Mouse (Mus musculus) small intestine, adult 2 months (tissue): ENCODE data around the gene Lrrc27. TPM values are rescaled to one million over a fixed set of nuclear protein-coding genes. Genes with fewer than 3 reads are reported as not detected.

Experiments
- H3K27ac ChIP-seq: fragments of 200-500 bp; 2 replicates; pipeline ENCODE4 v1.5.1; 2012; ENCODE audit warnings: low read depth, low read length, control low read depth, inconsistent platforms; ENCODE audit not compliant: insufficient read depth
- H3K27me3 ChIP-seq: fragments of 200-500 bp; 2 replicates; pipeline ENCODE4 v1.6.1; 2012; ENCODE audit warnings: mild to moderate bottlenecking, moderate library complexity, low read length, inconsistent platforms; ENCODE audit not compliant: control insufficient read depth, insufficient read depth
- H3K36me3 ChIP-seq: fragments of 200-500 bp; 2 replicates; pipeline ENCODE4 v1.6.1; 2012; ENCODE audit warnings: mild to moderate bottlenecking, low read length, control low read depth, inconsistent platforms; ENCODE audit not compliant: control insufficient read depth, insufficient read depth
- H3K4me1 ChIP-seq: fragments of 200-500 bp; 2 replicates; pipeline ENCODE4 v1.6.1; 2012; ENCODE audit warnings: low read length, inconsistent platforms, mixed read lengths; ENCODE audit not compliant: control insufficient read depth, insufficient read depth, insufficient read length
- H3K4me3 ChIP-seq: fragments of 200-500 bp; 2 replicates; pipeline ENCODE4 v1.5.1; 2012; ENCODE audit warnings: low read depth, mild to moderate bottlenecking, control low read depth, inconsistent platforms, low read length, moderate library complexity
- CTCF ChIP-seq: fragments of 200-500 bp; IDR thresholded peaks from 2 replicates; pipeline ENCODE4 v1.5.1; 2012; ENCODE audit warnings: low read depth, mild to moderate bottlenecking, control low read depth, inconsistent platforms, low read length, moderate library complexity, mixed read lengths; ENCODE audit not compliant: insufficient replicate concordance, insufficient read length; ENCODE audit errors: extremely low read depth
- POLR2A ChIP-seq: fragments of 200-500 bp; IDR thresholded peaks from 2 replicates; pipeline ENCODE4 v1.6.1; 2012; ENCODE audit warnings: low read depth, mild to moderate bottlenecking, control low read depth, inconsistent platforms, low read length, moderate library complexity
- WGBS: fragments of 180-500 bp; shearing (Covaris S2); methylation state at CpG from one replicate; pipeline ENCODE4 v1.1.7; 2018; 5-methylcytosine and 5-hydroxymethylcytosine counted together
- polyA plus RNA-seq: library from polyadenylated mRNA; depleted of rRNA; stranded (reverse); fragments of >200 nt; gene quantifications from 2 replicates; pipeline ENCODE4 v1.2.3, GENCODE M21; 2012

Lrrc27 gene
- polyA plus RNA-seq, 1 experiment, result 1.3 TPM

- Histone ChIP-seq H3K36me3 (no peaks in the 10 kb centered on the region), H3K4me3 (no peak overlapping the region), H3K27ac (no peak overlapping the region), H3K27me3 (no peaks in the 10 kb centered on the region), H3K4me1 (peaks cover 6% of the 10 kb centered on the region; the same call in 1 of the 2 replicates)
- TF ChIP-seq CTCF, result no peak
- TF ChIP-seq POLR2A, result no peak
- 61% methylated on average over 3 of the region's 3 CpGs for WGBS
These were observed 1.4 kb downstream of the Lrrc27 start for GRCm38 (mm10) chr7:139214160-139214559.

- peaks cover 6% of the 10 kb centered on the region; the same call in 1 of the 2 replicates for H3K4me1 ChIP-seq
- H3K27me3 ChIP-seq, result no peaks in the 10 kb centered on the region
- TF ChIP-seq POLR2A (no peak), CTCF (no peak)
- H3K27ac ChIP-seq, result no peak overlapping the region
- H3K36me3 ChIP-seq, result no peaks in the 10 kb centered on the region
- WGBS, result 81% methylated on average over 14 of the region's 14 CpGs
- H3K4me3 ChIP-seq, result no peak overlapping the region
These were observed 2.0 kb downstream of the Lrrc27 start for GRCm38 (mm10) chr7:139214596-139215340.

- Histone ChIP-seq H3K27ac (no peak overlapping the region), H3K27me3 (no peaks in the 10 kb centered on the region), H3K4me3 (no peak overlapping the region), H3K36me3 (no peaks in the 10 kb centered on the region), H3K4me1 (peaks cover 6% of the 10 kb centered on the region; the same call in 1 of the 2 replicates)
- TF ChIP-seq CTCF (no peak), POLR2A (no peak)
- WGBS, result 75% methylated on average over 1 of the region's 1 CpGs
These were observed 2.7 kb downstream of the Lrrc27 start for GRCm38 (mm10) chr7:139215516-139215915.

GRCm38 (mm10) chr7:139215946-139216345, 3.2 kb downstream of the Lrrc27 start:
- Histone ChIP-seq H3K27me3 (no peaks in the 10 kb centered on the region), H3K36me3 (no peaks in the 10 kb centered on the region), H3K27ac (no peak overlapping the region), H3K4me1 (peaks cover 6% of the 10 kb centered on the region; the same call in 1 of the 2 replicates), H3K4me3 (no peak overlapping the region)
- WGBS, result 86% methylated on average over 7 of the region's 7 CpGs
- no peak for TF ChIP-seq CTCF
- no peak for TF ChIP-seq POLR2A

- H3K36me3 ChIP-seq, result no peaks in the 10 kb centered on the region
- whole genome bisulfite sequencing, result 85% methylated on average over 9 of the region's 9 CpGs
- TF ChIP-seq POLR2A (no peak), CTCF (no peak)
These were observed 3.7 kb downstream of the Lrrc27 start for GRCm38 (mm10) chr7:139216464-139216863.

GRCm38 (mm10) chr7:139217046-139217445, 4.3 kb downstream of the Lrrc27 start:
- H3K27ac ChIP-seq, result no peak overlapping the region
- TF ChIP-seq POLR2A (no peak), CTCF (no peak)
- no peak overlapping the region for H3K4me3 ChIP-seq
- H3K4me1 ChIP-seq, result peaks cover 6% of the 10 kb centered on the region; the same call in 1 of the 2 replicates
- no peaks in the 10 kb centered on the region for H3K27me3 ChIP-seq
- WGBS, result 80% methylated on average over 7 of the region's 7 CpGs
- H3K36me3 ChIP-seq, result no peaks in the 10 kb centered on the region

More at GRCm38 (mm10) chr7:139216464-139216863, 3.7 kb downstream of the Lrrc27 start:
- H3K4me1 ChIP-seq, result peaks cover 6% of the 10 kb centered on the region; the same call in 1 of the 2 replicates
- no peaks in the 10 kb centered on the region for H3K27me3 ChIP-seq
- no peak overlapping the region for H3K4me3 ChIP-seq
- no peak overlapping the region for H3K27ac ChIP-seq

- H3K4me1 ChIP-seq, result no peaks in the 10 kb centered on the region; the same call in 1 of the 2 replicates
- no peak overlapping the region for H3K4me3 ChIP-seq
- TF ChIP-seq POLR2A, result no peak
- no peak for TF ChIP-seq CTCF
- H3K36me3 ChIP-seq, result no peaks in the 10 kb centered on the region
- H3K27me3 ChIP-seq, result no peaks in the 10 kb centered on the region
- no peak overlapping the region for H3K27ac ChIP-seq
- WGBS, result 51% methylated on average over 6 of the region's 6 CpGs
These were observed 6.0 kb downstream of the Lrrc27 start for GRCm38 (mm10) chr7:139218641-139219415.
